Mouse (Mus musculus) layer of hippocampus, adult 11-12 months (tissue): ENCODE results near the gene Celf5.

ENCODE experiments used
- DNase-seq: peaks from one replicate; pipeline ENCODE4 v3.0.0; 2022; ENCODE audit warnings: low spot score

Gene Celf5

GRCm38 (mm10) chr10:81472403-81473002, 10.0 kb downstream of the Celf5 start:
- DNase-seq, result no peak

GRCm38 (mm10) chr10:81470454-81470853, 12.1 kb downstream of the Celf5 start:
- DNase-seq, result no peak

GRCm38 (mm10) chr10:81469253-81469652, 13.3 kb downstream of the Celf5 start:
- no peak for DNase-seq

GRCm38 (mm10) chr10:81467670-81468235, 14.8 kb downstream of the Celf5 start:
- no peak for DNase-seq

- DNase-seq, result no peak
These were observed 15.6 kb downstream of the Celf5 start for GRCm38 (mm10) chr10:81466881-81467280.

GRCm38 (mm10) chr10:81466066-81466465, 16.4 kb downstream of the Celf5 start:
- DNase-seq, result no peak

DNA sequence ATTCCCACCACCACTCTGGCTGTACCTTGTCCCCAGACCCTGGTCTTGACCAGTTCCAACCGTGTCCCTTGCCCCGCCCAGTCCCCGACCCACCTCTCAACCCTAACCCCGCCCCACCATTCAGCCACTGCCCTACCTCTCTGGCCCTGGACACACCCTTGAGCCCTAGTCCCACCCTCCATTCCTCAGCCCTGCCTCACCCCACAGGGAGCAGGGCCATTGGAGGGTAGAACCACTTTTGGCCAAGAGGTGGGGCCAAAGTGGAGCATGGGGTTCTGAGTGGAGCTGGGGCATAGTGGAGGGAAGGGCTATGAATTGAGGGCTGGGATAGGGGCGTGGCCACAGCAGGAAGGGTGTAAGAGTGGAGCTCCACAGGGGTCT, 17.3 kb downstream of the Celf5 start:
- DNase-seq, result no peak

DNA sequence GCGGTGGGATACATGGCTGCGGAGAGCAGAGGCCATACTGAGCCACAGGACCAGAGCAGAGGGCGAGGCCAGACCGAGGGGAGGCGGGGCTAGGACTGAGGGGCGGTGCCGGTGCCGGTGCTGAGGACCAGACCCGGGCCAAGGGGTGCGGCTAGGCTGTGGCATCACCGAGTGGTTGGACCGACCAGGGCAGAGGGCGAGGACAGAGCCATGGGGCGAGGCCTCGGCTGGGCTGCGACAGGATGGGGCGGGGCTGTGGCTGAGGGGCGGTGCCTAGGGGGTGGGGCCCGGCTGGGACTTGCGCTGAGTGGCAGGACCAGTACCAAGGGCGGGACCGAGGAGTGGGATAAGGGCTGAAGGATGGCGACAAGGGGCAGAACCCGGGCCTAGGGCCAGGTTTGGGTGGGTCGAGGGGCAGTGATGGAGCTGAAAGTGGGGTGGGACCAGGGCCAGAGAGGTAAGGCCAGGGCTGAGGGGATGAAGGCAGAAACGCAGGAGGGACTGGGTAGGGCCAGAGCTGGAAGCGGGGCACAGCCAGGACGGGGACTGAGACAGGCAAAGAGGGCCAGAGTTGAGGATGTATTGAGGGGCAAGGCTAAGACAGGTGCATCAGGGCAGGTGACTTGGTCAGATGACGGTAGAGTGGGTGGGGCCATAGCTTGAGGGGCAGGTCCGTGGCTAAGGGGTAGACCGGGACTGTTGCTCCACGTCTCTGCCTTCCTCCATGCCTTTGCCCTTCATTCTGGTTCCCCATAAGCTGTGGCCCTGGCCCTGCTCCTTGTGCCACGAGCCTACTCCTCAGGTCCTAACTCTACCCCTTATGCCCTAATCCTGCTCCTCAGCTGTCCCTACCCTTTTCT, 17.9 kb downstream of the Celf5 start:
- peak; percentile 33 for DNase-seq

DNA sequence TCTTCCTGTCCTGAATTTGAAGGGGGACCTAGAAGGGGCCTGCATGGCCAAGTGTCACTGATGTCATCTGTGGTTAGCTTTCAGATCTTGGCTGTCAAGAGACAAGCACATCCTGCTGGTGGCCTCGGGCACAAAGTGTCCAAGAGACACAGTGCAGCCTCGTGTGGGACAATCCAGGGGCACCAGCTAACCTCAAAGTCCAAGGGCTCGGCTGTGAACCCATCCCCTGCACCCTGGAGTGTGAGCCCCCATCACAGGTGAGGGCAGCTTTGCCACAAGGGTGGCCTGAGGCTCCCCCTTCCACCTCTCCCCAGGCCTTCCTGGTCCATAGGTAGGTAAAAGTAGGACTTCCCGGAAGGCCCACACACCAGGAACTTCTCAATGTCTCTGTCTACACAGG, 19.0 kb downstream of the Celf5 start:
- DNase-seq, result no peak

DNA sequence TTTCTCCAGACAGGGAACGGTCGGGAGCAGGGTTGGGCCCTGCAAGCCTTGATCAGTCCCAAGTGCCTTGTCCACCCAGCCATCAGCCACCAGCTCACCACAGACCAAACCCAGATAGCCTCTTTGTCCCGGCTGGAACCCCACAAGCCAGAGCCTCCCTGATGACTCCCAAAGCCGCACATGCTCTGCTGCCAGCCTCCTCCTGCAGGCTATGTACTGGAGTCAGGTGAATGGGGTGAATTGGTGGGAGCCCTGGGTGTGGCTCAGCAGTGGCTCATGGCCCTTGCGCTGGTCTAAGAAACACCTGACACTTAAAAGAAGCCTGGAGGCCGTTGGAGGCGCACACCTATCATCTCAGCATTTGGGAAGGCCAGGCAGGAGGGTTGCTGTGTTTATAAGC, 19.6 kb downstream of the Celf5 start:
- DNase-seq, result peak; percentile 8

- peak; percentile 14 for DNase-seq
These were observed 20.1 kb downstream of the Celf5 start for GRCm38 (mm10) chr10:81462415-81462804.

GRCm38 (mm10) chr10:81461673-81462414, 20.7 kb downstream of the Celf5 start:
- no peak for DNase-seq

DNA sequence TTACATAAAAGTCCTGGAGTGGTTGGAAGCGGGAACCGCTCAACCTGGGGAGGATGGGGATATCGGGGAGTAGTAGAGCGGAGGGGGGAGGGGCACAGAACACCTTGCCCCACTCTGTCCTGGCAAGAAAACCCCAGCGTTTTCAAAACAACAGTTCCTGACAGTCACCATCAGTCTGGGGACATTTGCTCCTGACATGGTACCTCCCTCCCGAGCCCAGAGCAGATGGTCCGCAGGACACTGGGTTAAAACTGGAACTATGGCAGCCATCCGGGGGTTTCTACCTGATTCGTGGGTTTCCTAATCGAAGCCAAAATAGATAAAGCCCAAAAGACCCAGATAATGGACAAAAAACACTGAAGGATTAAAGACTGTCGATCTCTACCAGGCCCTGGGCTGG, 21.6 kb downstream of the Celf5 start:
- DNase-seq, result no peak

GRCm38 (mm10) chr10:81460471-81460870, 22.0 kb downstream of the Celf5 start:
- DNase-seq, result no peak

GRCm38 (mm10) chr10:81459399-81459798, 23.1 kb downstream of the Celf5 start:
- no peak for DNase-seq

DNA sequence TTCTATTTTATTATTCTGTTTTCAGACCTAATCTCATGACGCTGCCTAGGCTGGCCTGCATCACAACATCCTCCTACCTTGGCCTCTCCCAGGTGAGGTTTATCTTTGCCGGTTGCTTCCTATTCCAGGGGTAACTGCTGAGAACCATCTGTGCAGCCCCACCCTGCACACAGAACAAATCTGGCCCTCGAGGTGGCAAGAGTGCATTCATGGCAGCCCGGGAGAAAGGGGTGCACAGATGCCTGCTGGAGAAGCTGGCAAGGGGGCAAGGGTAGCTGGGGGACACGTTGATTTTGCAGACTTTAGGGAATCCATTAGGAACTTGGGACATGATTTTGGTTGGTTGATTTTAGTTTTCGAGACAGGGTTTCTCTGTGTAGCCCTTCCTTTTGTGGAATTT, 24.2 kb downstream of the Celf5 start:
- DNase-seq, result peak; percentile 6

GRCm38 (mm10) chr10:81457624-81458023, 24.9 kb downstream of the Celf5 start:
- peak; percentile 7 for DNase-seq

DNA sequence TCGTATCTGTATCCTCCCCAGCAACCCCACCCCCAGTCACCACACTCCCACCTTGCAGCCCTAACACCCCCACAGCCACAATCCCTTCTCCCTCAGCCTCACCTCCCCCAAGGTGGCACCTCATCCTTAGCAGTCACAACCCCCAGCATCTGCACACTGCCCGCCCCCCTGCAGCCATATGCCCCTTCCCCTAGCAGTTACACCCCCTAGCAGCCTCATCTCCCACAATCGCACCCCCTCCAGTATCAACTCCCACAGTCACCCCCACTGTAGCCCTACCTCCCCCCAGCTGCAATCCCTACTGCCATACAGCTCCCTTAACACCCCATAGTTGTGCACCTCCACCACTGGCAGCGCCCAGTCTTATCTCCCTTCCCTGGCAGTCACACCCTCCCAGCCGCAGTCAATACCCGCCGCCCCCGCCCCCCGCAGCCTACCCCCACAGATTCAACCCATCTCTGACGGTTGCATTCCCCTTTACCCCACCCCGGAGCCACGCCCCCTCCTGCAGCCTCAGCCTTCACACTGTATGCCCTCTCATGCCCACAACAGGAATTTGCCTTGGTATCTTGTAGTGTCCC, 25.4 kb downstream of the Celf5 start:
- no peak for DNase-seq

GRCm38 (mm10) chr10:81455181-81455895, 27.2 kb downstream of the Celf5 start, which contains the start of gene Nfic:
Gene Nfic (minus strand): TSS chr10:81455635.
- no peak for DNase-seq

DNA sequence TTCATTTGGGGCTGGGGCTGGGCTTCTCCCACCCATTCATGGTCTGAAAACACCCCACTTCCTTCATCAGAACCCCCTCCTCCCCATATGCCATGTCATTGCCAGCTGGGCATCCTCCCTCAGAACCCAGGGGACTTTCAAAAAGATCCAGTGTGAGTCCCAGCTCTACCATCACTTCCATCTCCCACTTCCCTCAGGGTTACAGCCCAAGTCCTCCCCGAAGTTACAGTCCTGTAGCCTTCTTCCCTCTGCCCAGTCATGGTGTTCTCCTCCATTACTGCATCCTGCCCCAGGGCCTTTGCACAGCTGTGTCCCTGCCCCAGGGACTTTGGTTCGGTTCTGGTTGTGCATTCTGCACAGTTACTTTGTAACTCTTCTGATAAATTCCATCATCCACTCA, 28.4 kb downstream of the Celf5 start:
- DNase-seq, result no peak

DNA sequence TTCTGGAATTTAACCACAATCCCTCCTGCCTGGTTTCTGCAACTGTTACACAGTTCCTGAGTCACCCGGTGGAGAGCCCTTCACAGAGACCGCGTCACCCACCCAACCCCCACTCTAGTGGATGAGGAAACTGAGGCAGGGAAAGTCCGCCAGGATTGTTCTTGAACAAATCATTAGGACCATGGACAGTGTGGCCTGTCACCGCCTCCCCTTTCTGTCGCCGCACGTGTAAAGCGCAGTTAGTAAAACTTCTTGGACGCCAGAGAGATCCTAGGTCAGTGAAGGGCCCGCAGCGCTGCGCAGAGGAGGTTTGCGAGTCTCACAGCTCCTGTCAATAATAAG, 29.6 kb downstream of the Celf5 start:
- DNase-seq, result no peak
